ENCODE assay signal across 14 mouse cellular contexts in the genomic region with DNA sequence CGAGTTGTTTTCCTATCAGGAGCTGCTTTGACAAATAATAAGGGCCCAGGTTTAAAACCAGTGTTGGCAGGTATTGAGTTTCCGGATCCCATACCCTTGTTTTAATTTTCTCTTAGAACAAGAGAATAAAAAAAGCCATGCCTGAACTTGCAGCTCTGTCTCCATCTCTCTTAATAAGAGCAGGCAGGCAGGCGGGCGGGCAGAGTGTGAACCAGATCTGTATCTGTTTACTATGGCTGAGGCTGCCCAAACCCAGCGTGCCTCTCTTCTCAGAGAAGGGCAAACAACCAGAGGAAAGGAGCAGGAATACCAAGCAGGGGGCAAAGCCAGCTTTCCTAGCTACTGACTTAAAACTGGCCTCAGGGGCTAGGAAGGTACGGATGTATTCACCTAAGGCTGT. TPM values are rescaled to one million over a fixed set of nuclear protein-coding genes. Genes with fewer than 3 reads are reported as not detected.
DNase-seq lines count a peak whose midpoint lies in the region; ATAC-seq and TF ChIP-seq lines count a peak whose summit lies in the region.
"Had no signal": no experiment of that assay in that cellular context is flagged by ENCODE, and none has a peak within 500 bp of the region (broad histone marks: within the 10 kb centered on the region; RNA-seq: fewer than 3 reads in every experiment).

No protein-coding gene starts in this region.

- H3K27ac ChIP-seq in embryonic facial prominence, embryonic 14.5 days (replicated peaks; ENCODE audit: low read depth, low read length), result no peak overlapping the region
- peak overlapping the region; percentile 98 for H3K27ac ChIP-seq in liver, postnatal 0 days (ENCODE audit: low read depth)
- H3K27ac ChIP-seq: hindbrain, embryonic 10.5 days had no signal

- H3K9me3 ChIP-seq in embryonic facial prominence, embryonic 14.5 days (ENCODE audit: control insufficient read depth, low read length), result no peaks in the 10 kb centered on the region
- no peaks in the 10 kb centered on the region for H3K9me3 ChIP-seq in liver, postnatal 0 days (ENCODE audit: low read length)
- H3K9me3 ChIP-seq: G1E; hindbrain, embryonic 10.5 days had no signal

- H3K4me2 ChIP-seq in embryonic facial prominence, embryonic 14.5 days (ENCODE audit: low read depth, low read length), result peak overlapping the region; percentile 30; the same call in 1 of the 2 replicates
- peak overlapping the region; percentile 41 for H3K4me2 ChIP-seq in liver, postnatal 0 days (ENCODE audit: low read depth, low read length)

- TF ChIP-seq CTCF in liver, postnatal 0 days (IDR thresholded peaks at IDR 0.05; ENCODE audit: low read depth), result no peak

- no peaks in the 10 kb centered on the region for H3K36me3 ChIP-seq in embryonic facial prominence, embryonic 14.5 days (ENCODE audit: control insufficient read depth, insufficient read depth, low read length)
- H3K36me3 ChIP-seq in liver, postnatal 0 days (replicated peaks; ENCODE audit: insufficient read depth, low read length), result no peaks in the 10 kb centered on the region
- H3K36me3 ChIP-seq: hindbrain, embryonic 10.5 days had no signal

- DNase-seq in cerebellum, postnatal 36 days, result peak; percentile 31 to 40
- no peak for DNase-seq in cerebellum, postnatal 4 days (ENCODE audit: low spot score in 2 of 2)
- peak; percentile 33 for DNase-seq in kidney, postnatal 10 days
- DNase-seq in kidney, adult 8-10 months, result no peak
- peak; percentile 64 for DNase-seq in embryonic facial prominence, embryonic 14.5 days (ENCODE audit: low spot score)
- peak; percentile 17 for DNase-seq in liver, postnatal 0 days
- DNase-seq in frontal cortex, adult 2 months (ENCODE audit: extremely low spot score in 1 of 2, low spot score in 1 of 2), result no peak
- no peak for DNase-seq in right cerebral cortex, postnatal 14 days
- DNase-seq: cerebellum, adult 9-11 months; layer of hippocampus, adult 9-11 months; right cerebral cortex, postnatal 4 days; thymus, adult 18-20 months had no signal

- H3K27me3 ChIP-seq in embryonic facial prominence, embryonic 14.5 days (replicated peaks; ENCODE audit: control insufficient read depth, insufficient read depth, low read length), result no peaks in the 10 kb centered on the region
- no peaks in the 10 kb centered on the region for H3K27me3 ChIP-seq in liver, postnatal 0 days (ENCODE audit: insufficient read depth, low read length)

- H3K4me1 ChIP-seq in embryonic facial prominence, embryonic 14.5 days (ENCODE audit: control insufficient read depth, insufficient read depth, low read length), result peaks cover 38% of the 10 kb centered on the region
- peaks cover 66% of the 10 kb centered on the region for H3K4me1 ChIP-seq in liver, postnatal 0 days (ENCODE audit: insufficient read depth)

- no peak overlapping the region for H3K9ac ChIP-seq in embryonic facial prominence, embryonic 14.5 days (ENCODE audit: low read depth, low read length)
- H3K9ac ChIP-seq in liver, postnatal 0 days (replicated peaks), result peak overlapping the region; percentile 30; the same call in 1 of the 2 replicates

- no peak for ATAC-seq in embryonic facial prominence, embryonic 14.5 days (ENCODE audit: low read depth)
- no peak for ATAC-seq in liver, postnatal 0 days

- no peak for TF ChIP-seq EP300 in liver, postnatal 0 days (IDR thresholded peaks at IDR 0.05; ENCODE audit: low read depth)

- WGBS in embryonic facial prominence, embryonic 14.5 days, result 42% methylated on average over 6 of the region's 6 CpGs
- 60% methylated on average over 6 of the region's 6 CpGs for WGBS in liver, postnatal 0 days (ENCODE audit: insufficient replicate concordance)

- H3K4me3 ChIP-seq in embryonic facial prominence, embryonic 14.5 days (ENCODE audit: low read depth, low read length), result no peak overlapping the region
- no peak overlapping the region for H3K4me3 ChIP-seq in liver, postnatal 0 days (ENCODE audit: low read depth, low read length)
- H3K4me3 ChIP-seq: hindbrain, embryonic 10.5 days had no signal

RNA-seq across cellular contexts. Expression of a gene that starts 5.3 kb away (rescaled TPM):
- 17.7 TPM in 2 replicates for polyA plus RNA-seq in embryonic facial prominence, embryonic 14.5 days (2014; fragmentation: Nextera tagmentation; extraction: Ambion mirVana)
- polyA plus RNA-seq in liver, postnatal 0 days (2015; fragmentation: Nextera tagmentation; extraction: Ambion mirVana), result 10.8 and 11.5 TPM in 2 replicates
- 28.7 and 35.3 TPM in 2 replicates for polyA plus RNA-seq in frontal cortex, adult 2 months (2012; rRNA removed)

Comparison
In these comparisons a context has a peak if more than half of its experiments do, and no peak if none do; other contexts are left out.
1. DNase-seq: peak in cerebellum, postnatal 36 days (2 of 2), kidney, postnatal 10 days (single experiment), embryonic facial prominence, embryonic 14.5 days (single experiment) and liver, postnatal 0 days (single experiment); none in cerebellum, postnatal 4 days (0 of 2), kidney, adult 8-10 months (0 of 2), frontal cortex, adult 2 months (0 of 2) and right cerebral cortex, postnatal 14 days (single experiment).